Mouse (Mus musculus) MEL (cell line): ENCODE results near the gene Tex38. TPM values are rescaled to one million over a fixed set of nuclear protein-coding genes. Genes with fewer than 3 reads are reported as not detected.

ENCODE experiments used
- DNase-seq: peaks from one replicate; pipeline ENCODE4 v3.0.0; 2011; ENCODE audit warnings: low read depth, low spot score
- H3K27ac ChIP-seq: 2 replicates; pipeline ENCODE4 v1.5.1; 2012; ENCODE audit warnings: low read depth, mild to moderate bottlenecking, control low read depth, low read length, moderate library complexity; ENCODE audit not compliant: control insufficient read depth
- H3K27me3 ChIP-seq, 2 experiments: fragments of 150-350 bp in 1 of 2; sonication (generic) in 1 of 2; 2 replicates each; pipeline ENCODE4 v1.6.1; 2012; ENCODE audit warnings: low read length in 2 of 2, mild to moderate bottlenecking in 2 of 2, improper control_type of control experiment in 1 of 2, moderate library complexity in 1 of 2; ENCODE audit not compliant: insufficient read depth in 2 of 2, control insufficient read depth in 1 of 2
- H3K36me3 ChIP-seq, 2 experiments: 2 replicates each; pipeline ENCODE4 v1.6.1; 2012 to 2014; ENCODE audit warnings: low read length in 2 of 2, improper control_type of control experiment in 1 of 2, inconsistent platforms in 1 of 2, mild to moderate bottlenecking in 1 of 2; ENCODE audit not compliant: insufficient read depth in 2 of 2, control insufficient read depth in 1 of 2
- H3K4me1 ChIP-seq, 2 experiments: fragments of 150-350 bp in 1 of 2; sonication (generic) in 1 of 2; 2 replicates each; pipeline ENCODE4 v1.6.1; 2012; ENCODE audit warnings: low read length in 2 of 2, improper control_type of control experiment in 1 of 2, mild to moderate bottlenecking in 1 of 2; ENCODE audit not compliant: insufficient read depth in 2 of 2, control insufficient read depth in 1 of 2
- H3K4me3 ChIP-seq, 2 experiments: fragments of 150-350 bp in 1 of 2; sonication (generic) in 1 of 2; 2 replicates each; pipeline ENCODE4 v1.5.1; 2012; ENCODE audit warnings: low read depth in 2 of 2, low read length in 2 of 2, mild to moderate bottlenecking in 2 of 2, moderate library complexity in 2 of 2, control low read depth in 1 of 2, improper control_type of control experiment in 1 of 2; ENCODE audit not compliant: control insufficient read depth in 1 of 2, insufficient read depth in 1 of 2
- H3K79me2 ChIP-seq: 2 replicates; pipeline ENCODE4 v1.6.1; 2012; ENCODE audit warnings: mild to moderate bottlenecking, low read length, moderate library complexity; ENCODE audit not compliant: control insufficient read depth, poor library complexity, insufficient read depth
- H3K9ac ChIP-seq: 2 replicates; pipeline ENCODE4 v1.6.1; 2012; ENCODE audit warnings: low read depth, mild to moderate bottlenecking, control low read depth, low read length, moderate library complexity; ENCODE audit not compliant: control insufficient read depth, poor library complexity, severe bottlenecking
- H3K9me3 ChIP-seq: fragments of 150-350 bp; sonication (generic); replicated peaks from 2 replicates; pipeline ENCODE4 v1.6.1; 2012; ENCODE audit warnings: mild to moderate bottlenecking, low read length, improper control_type of control experiment, moderate library complexity; ENCODE audit not compliant: insufficient read depth
- CTCF ChIP-seq, 3 experiments: IDR thresholded peaks in 2 of 3; conservative IDR thresholded peaks in 1 of 3; 2 replicates each; pipeline ENCODE4 v1.5.1; 2011 to 2012; ENCODE audit warnings: low read length in 3 of 3, low read depth in 2 of 3, mild to moderate bottlenecking in 2 of 3, improper control_type of control experiment in 1 of 3, inconsistent platforms in 1 of 3, mixed read lengths in 1 of 3, moderate library complexity in 1 of 3; ENCODE audit not compliant: control insufficient read depth in 1 of 3, insufficient read depth in 1 of 3, poor library complexity in 1 of 3, severe bottlenecking in 1 of 3
- E2F4 ChIP-seq: IDR thresholded peaks from 2 replicates; pipeline ENCODE4 v1.6.1; 2011; ENCODE audit warnings: low read depth, low read length, improper control_type of control experiment, borderline replicate concordance
- EP300 ChIP-seq, 2 experiments: IDR thresholded peaks; 2 replicates each; pipeline ENCODE4 v1.6.1; 2011; ENCODE audit warnings: improper control_type of control experiment in 2 of 2, low read length in 2 of 2, low read depth in 1 of 2, mild to moderate bottlenecking in 1 of 2
- ETS1 ChIP-seq: IDR thresholded peaks from 2 replicates; pipeline ENCODE4 v1.6.1; 2012; ENCODE audit warnings: low read depth, mild to moderate bottlenecking, inconsistent platforms, low read length, improper control_type of control experiment, moderate library complexity
- GABPA ChIP-seq: IDR thresholded peaks from 2 replicates; pipeline ENCODE4 v1.6.1; 2012; ENCODE audit warnings: low read depth, mild to moderate bottlenecking, inconsistent platforms, low read length, improper control_type of control experiment, moderate library complexity
- GATA1 ChIP-seq: IDR thresholded peaks from 2 replicates; pipeline ENCODE4 v1.6.1; 2011; ENCODE audit warnings: low read depth, low read length, improper control_type of control experiment
- HCFC1 ChIP-seq: IDR thresholded peaks from 2 replicates; pipeline ENCODE4 v1.6.1; 2012; ENCODE audit warnings: low read depth, mild to moderate bottlenecking, inconsistent platforms, low read length, improper control_type of control experiment, moderate library complexity
- JUND ChIP-seq: IDR thresholded peaks from 2 replicates; pipeline ENCODE4 v1.6.1; 2011; ENCODE audit warnings: low read depth, mild to moderate bottlenecking, improper control_type of control experiment, low read length
- MAX ChIP-seq: IDR thresholded peaks from 2 replicates; pipeline ENCODE4 v1.6.1; 2011; ENCODE audit warnings: low read length, improper control_type of control experiment
- RCOR1 ChIP-seq: IDR thresholded peaks from 2 replicates; pipeline ENCODE4 v1.6.1; 2012; ENCODE audit warnings: low read depth, mild to moderate bottlenecking, inconsistent platforms, low read length, improper control_type of control experiment
- SIN3A ChIP-seq: IDR thresholded peaks from 2 replicates; pipeline ENCODE4 v1.6.1; 2012; ENCODE audit warnings: low read length, improper control_type of control experiment, inconsistent platforms
- TCF12 ChIP-seq: IDR thresholded peaks from 2 replicates; pipeline ENCODE4 v1.6.1; 2014; ENCODE audit warnings: low read depth, mild to moderate bottlenecking, inconsistent platforms, low read length, improper control_type of control experiment, moderate library complexity
- UBTF ChIP-seq: IDR thresholded peaks from 2 replicates; pipeline ENCODE4 v1.6.1; 2012; ENCODE audit warnings: low read depth, mild to moderate bottlenecking, inconsistent platforms, low read length, improper control_type of control experiment, moderate library complexity, borderline replicate concordance; ENCODE audit not compliant: insufficient read depth
- ZNF384 ChIP-seq: IDR thresholded peaks from 2 replicates; pipeline ENCODE4 v1.6.1; 2012; ENCODE audit warnings: low read depth, mild to moderate bottlenecking, inconsistent platforms, low read length, improper control_type of control experiment
- polyA plus RNA-seq, 2 experiments: library from polyadenylated mRNA; stranded (reverse) in 1 of 2; unstranded in 1 of 2; fragments of >175 nt in 1 of 2; fragments of >200 nt in 1 of 2; gene quantifications; 2 replicates each; pipeline versions ENCODE4 v1.2.1 to v1.2.4; 2012; ENCODE audit warnings: low replicate concordance in 2 of 2, low read depth in 1 of 2; ENCODE audit not compliant: insufficient read length in 2 of 2, insufficient read depth in 1 of 2, missing spikeins in 1 of 2
- total RNA-seq: library from RNA; depleted of rRNA; stranded (reverse); fragments of 300-350 nt; gene quantifications from 2 replicates; pipeline ENCODE4 v1.2.3, GENCODE M21; 2012

The Tex38 gene
- total and polyA plus RNA-seq, 3 experiments: 0.15 TPM; not detected in 2

DNA sequence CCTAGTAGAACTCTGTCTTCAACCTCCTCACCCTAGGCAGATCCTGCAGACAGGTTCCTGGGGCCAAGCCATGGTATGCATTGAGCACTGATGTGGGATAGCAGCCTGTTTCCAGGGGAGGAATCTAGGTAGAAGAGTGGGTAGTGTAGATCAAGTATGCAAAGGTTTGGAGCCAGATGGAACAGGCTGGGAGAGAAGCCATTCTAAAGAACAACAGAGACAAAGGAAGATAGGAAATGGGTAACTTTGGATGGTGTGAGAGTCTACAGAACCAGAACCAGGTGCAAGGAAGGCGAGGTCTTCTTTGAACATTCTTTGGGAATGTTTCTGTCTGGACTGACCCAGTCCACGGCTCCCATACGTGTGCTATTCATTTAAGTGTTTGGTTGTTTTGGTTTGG is 46.2 kb upstream of the Tex38 start:
- Histone ChIP-seq H3K36me3 (peaks cover 2 to 44% of the 10 kb centered on the region in 2 experiments; a peak in 3 of 4 replicates), H3K9me3 (no peaks in the 10 kb centered on the region), H3K9ac (peak overlapping the region; percentile 88), H3K79me2 (peaks cover 4% of the 10 kb centered on the region), H3K27me3 (no peaks in the 10 kb centered on the region), H3K4me3 (peak overlapping the region; percentile 91 to 99), H3K27ac (peak overlapping the region; percentile 86), H3K4me1 (peaks cover 36 to 55% of the 10 kb centered on the region in 2 experiments)
- TF ChIP-seq UBTF (no peak), RCOR1 (no peak), CTCF (IDR thresholded peaks at IDR 0.05 in 2 of 3, conservative IDR thresholded peaks at IDR 0.05 in 1 of 3; ENCODE audit: control insufficient read depth in 1 of 3, insufficient read depth in 1 of 3, low read depth in 2 of 3, low read length in 3 of 3, poor library complexity in 1 of 3, severe bottlenecking in 1 of 3) (no peak)
- no peak for DNase-seq

DNA sequence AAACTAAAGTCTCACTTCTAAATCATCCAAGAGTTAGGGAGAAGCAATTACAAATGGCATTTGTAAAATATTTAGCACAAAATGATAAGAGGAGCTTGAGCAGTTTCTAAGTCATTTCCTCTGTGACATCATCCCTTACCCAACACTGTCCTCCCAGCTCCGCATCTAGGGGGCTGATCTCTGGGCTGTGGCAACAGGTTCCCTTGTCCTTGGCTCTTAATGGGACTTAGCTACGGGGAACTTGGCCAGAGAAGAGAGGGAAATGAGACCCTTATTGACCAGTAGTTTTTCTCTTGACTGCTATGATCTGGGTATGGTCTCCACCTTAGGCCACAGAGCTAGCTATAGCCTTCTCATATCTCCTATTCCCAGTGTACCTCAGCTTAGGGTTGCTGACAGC is 44.5 kb upstream of the Tex38 start:
- Histone ChIP-seq H3K36me3 (peaks cover 0 to 61% of the 10 kb centered on the region in 2 experiments; a peak in 2 of 4 replicates), H3K79me2 (peaks cover 4% of the 10 kb centered on the region), H3K4me3 (peak overlapping the region in 1 of 2 experiments; percentile 23; a peak in 1 of 4 replicates), H3K4me1 (peaks cover 50 to 73% of the 10 kb centered on the region in 2 experiments), H3K9ac (peak overlapping the region; percentile 11; the same call in 1 of the 2 replicates), H3K27ac (peak overlapping the region; percentile 81), H3K27me3 (no peaks in the 10 kb centered on the region), H3K9me3 (no peaks in the 10 kb centered on the region)
- DNase-seq: peak; percentile 74
- no peak for TF ChIP-seq ZNF384
- no peak; the same call in 1 of the 2 replicates for TF ChIP-seq GABPA
- peak; percentile 17; the same call in 1 of the 2 replicates for TF ChIP-seq HCFC1
- TF ChIP-seq MAX: peak; percentile 55
- TF ChIP-seq ETS1: peak; percentile 78
- peak; percentile 63 for TF ChIP-seq SIN3A
- peak; percentile 23; the same call in 1 of the 2 replicates for TF ChIP-seq GATA1
- TF ChIP-seq CTCF (IDR thresholded peaks at IDR 0.05 in 2 of 3, conservative IDR thresholded peaks at IDR 0.05 in 1 of 3; ENCODE audit: control insufficient read depth in 1 of 3, insufficient read depth in 1 of 3, low read depth in 2 of 3, low read length in 3 of 3, poor library complexity in 1 of 3, severe bottlenecking in 1 of 3): no peak
- TF ChIP-seq TCF12: 0 out of 2 replicates have a peak, but pooled peaks have one; percentile 22
- peak; percentile 2 to 52; a peak in 2 of 4 replicates for TF ChIP-seq EP300 (IDR thresholded peaks at IDR 0.05; ENCODE audit: low read depth in 1 of 2, low read length in 2 of 2)
- TF ChIP-seq E2F4: 0 out of 2 replicates have a peak, but pooled peaks have one; percentile 45
- no peak for TF ChIP-seq JUND
- TF ChIP-seq, all 39 proteins: peak for 8
